Mouse (Mus musculus) heart, embryonic 14.5 days (tissue): Measurements from ENCODE around the gene Hmces. TPM values are rescaled to one million over a fixed set of nuclear protein-coding genes. Genes with fewer than 3 reads are reported as not detected.

Experiments used
- ATAC-seq: fragments of 200-750 bp; cut with Nextera tagmentation; 2 replicates; pipeline ENCODE4 v1.8.0; 2017; ENCODE audit warnings: low read depth, moderate TSS enrichment; ENCODE audit not compliant: insufficient number of reproducible peaks, insufficient read depth, low FRiP score
- H3K27ac ChIP-seq, 2 experiments: fragments of 200-500 bp in 1 of 2; fragments of 300-500 bp in 1 of 2; sonication (generic) in 1 of 2; replicated peaks in 1 of 2; 2 replicates each; pipeline ENCODE4 v1.5.1; 2012 to 2014; ENCODE audit warnings: low read depth in 2 of 2, low read length in 2 of 2, control low read depth in 1 of 2, mild to moderate bottlenecking in 1 of 2, mixed read lengths in 1 of 2; ENCODE audit not compliant: control insufficient read depth in 1 of 2, insufficient read depth in 1 of 2
- H3K27me3 ChIP-seq: fragments of 300-500 bp; sonication (generic); 2 replicates; pipeline ENCODE4 v1.6.1; 2014; ENCODE audit warnings: mild to moderate bottlenecking, low read length, control low read depth; ENCODE audit not compliant: control insufficient read depth, insufficient read depth
- H3K36me3 ChIP-seq: fragments of 300-500 bp; sonication (generic); 2 replicates; pipeline ENCODE4 v1.6.1; 2014; ENCODE audit warnings: mild to moderate bottlenecking, control low read depth, low read length, mixed read lengths; ENCODE audit not compliant: control insufficient read depth, insufficient read depth
- H3K4me1 ChIP-seq, 2 experiments: fragments of 200-500 bp in 1 of 2; fragments of 300-500 bp in 1 of 2; sonication (generic) in 1 of 2; 2 replicates each; pipeline ENCODE4 v1.6.1; 2012 to 2014; ENCODE audit warnings: low read length in 2 of 2, control low read depth in 1 of 2, mixed read lengths in 1 of 2; ENCODE audit not compliant: control insufficient read depth in 2 of 2, insufficient read depth in 2 of 2
- H3K4me2 ChIP-seq: fragments of 300-500 bp; sonication (generic); 2 replicates; pipeline ENCODE4 v1.6.1; 2014; ENCODE audit warnings: mild to moderate bottlenecking, low read length
- H3K4me3 ChIP-seq, 2 experiments: fragments of 200-500 bp in 1 of 2; fragments of 300-500 bp in 1 of 2; sonication (generic) in 1 of 2; 2 replicates each; pipeline ENCODE4 v1.5.1; 2012 to 2014; ENCODE audit warnings: low read length in 2 of 2, mild to moderate bottlenecking in 2 of 2, control low read depth in 1 of 2, low read depth in 1 of 2, moderate library complexity in 1 of 2; ENCODE audit not compliant: control insufficient read depth in 1 of 2, insufficient read depth in 1 of 2
- H3K9ac ChIP-seq: fragments of 300-500 bp; sonication (generic); 2 replicates; pipeline ENCODE4 v1.6.1; 2014; ENCODE audit warnings: mild to moderate bottlenecking, low read length
- H3K9me3 ChIP-seq: fragments of 300-500 bp; sonication (generic); 2 replicates; pipeline ENCODE4 v1.6.1; 2016; ENCODE audit warnings: low read length, control low read depth; ENCODE audit not compliant: control insufficient read depth
- WGBS: fragments of 180-500 bp; shearing (Covaris S2); extraction: QIAGEN DNeasy Blood & Tissue Kit; methylation state at CpG from one replicate; pipeline ENCODE4 v1.1.7; 2014; 5-methylcytosine and 5-hydroxymethylcytosine counted together
- polyA plus RNA-seq: library from polyadenylated mRNA; unstranded; fragments of >200 nt; fragmentation: Nextera tagmentation; extraction: Ambion mirVana; gene quantifications from 2 replicates; pipeline ENCODE4 v1.2.1, GENCODE M21; 2014

The Hmces gene
- polyA plus RNA-seq, 1 experiment from 2014 or later, result 24.5 TPM

DNA sequence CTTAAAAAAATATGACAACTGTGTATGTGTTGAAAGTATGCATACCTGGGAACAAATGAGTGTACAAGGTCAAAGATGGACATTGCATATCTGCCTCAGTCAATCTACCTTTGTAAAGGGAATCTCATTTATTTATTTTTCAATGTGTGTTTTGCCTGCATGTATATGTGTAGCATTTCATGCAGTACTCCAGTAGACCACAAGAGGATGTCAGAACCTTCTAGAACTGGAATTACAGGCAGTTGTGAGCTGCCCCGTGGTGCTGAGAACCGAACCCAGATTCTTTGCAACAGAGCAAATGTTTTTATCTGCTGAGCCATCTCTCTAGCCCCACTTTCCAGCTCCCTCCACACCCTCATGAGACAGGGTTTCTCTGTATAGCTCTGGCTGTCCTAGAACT is 39.8 kb upstream of the Hmces start:
- WGBS, result 93% methylated on average over 2 of the region's 2 CpGs

DNA sequence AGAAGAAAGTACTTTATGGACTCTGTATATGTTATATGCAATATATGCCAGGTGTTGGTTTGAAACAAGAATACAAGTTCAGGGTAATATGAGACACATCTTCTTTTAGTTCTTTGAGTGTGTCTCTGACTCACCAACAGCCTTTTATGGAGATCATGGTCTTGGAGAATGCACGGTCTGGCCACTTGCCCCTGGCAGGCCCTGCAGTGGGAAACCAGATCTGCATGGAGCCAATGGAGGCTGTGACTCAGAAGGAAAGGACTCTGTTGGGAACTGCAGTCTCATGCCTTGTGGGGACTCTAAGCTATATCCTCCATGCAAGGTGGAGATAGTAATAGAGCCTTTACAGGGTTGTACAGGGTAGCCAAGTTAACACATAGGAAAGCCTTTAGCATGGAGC is 38.7 kb upstream of the Hmces start:
- no peak for ATAC-seq
- Histone ChIP-seq H3K4me2 (no peak overlapping the region), H3K4me3 (no peak overlapping the region), H3K4me1 (no peaks in the 10 kb centered on the region), H3K36me3 (no peaks in the 10 kb centered on the region), H3K27me3 (no peaks in the 10 kb centered on the region), H3K27ac (no peak overlapping the region), H3K9me3 (no peaks in the 10 kb centered on the region), H3K9ac (no peak overlapping the region)
- 43% methylated on average over 1 of the region's 1 CpGs for WGBS

More for the DNA sequence above, 39.8 kb upstream of the Hmces start:
- ATAC-seq, result no peak
- Histone ChIP-seq H3K27me3 (no peaks in the 10 kb centered on the region), H3K27ac (no peak overlapping the region), H3K4me1 (peaks cover 3% of the 10 kb centered on the region in 2 experiments; a peak in 2 of 4 replicates), H3K36me3 (no peaks in the 10 kb centered on the region), H3K4me3 (no peak overlapping the region), H3K9ac (no peak overlapping the region), H3K9me3 (no peaks in the 10 kb centered on the region), H3K4me2 (no peak overlapping the region)

DNA sequence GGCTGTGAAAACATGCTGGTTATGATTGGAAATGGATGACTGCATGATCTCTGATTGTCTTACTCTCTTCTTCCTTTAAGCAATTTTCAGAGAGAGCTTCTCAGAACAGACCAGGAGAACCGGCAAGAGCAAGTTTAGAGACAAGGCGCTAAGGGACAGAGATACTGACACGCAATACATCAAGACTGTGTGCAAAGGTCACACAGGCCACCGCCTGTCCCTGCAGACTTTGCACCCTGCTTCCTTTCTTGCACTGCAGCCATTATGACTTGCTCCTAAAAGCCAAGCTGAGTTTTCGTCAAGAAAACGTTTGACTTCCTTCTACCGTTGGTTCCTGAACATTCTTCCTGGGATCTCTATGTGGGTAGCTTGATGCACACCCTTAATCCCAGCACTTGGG is 38.2 kb upstream of the Hmces start:
- Histone ChIP-seq H3K4me2 (no peak overlapping the region), H3K4me1 (no peaks in the 10 kb centered on the region), H3K27ac (no peak overlapping the region), H3K9ac (no peak overlapping the region), H3K36me3 (no peaks in the 10 kb centered on the region), H3K9me3 (no peaks in the 10 kb centered on the region), H3K27me3 (no peaks in the 10 kb centered on the region), H3K4me3 (no peak overlapping the region)
- WGBS, result 75% methylated on average over 7 of the region's 7 CpGs
- ATAC-seq, result no peak

DNA sequence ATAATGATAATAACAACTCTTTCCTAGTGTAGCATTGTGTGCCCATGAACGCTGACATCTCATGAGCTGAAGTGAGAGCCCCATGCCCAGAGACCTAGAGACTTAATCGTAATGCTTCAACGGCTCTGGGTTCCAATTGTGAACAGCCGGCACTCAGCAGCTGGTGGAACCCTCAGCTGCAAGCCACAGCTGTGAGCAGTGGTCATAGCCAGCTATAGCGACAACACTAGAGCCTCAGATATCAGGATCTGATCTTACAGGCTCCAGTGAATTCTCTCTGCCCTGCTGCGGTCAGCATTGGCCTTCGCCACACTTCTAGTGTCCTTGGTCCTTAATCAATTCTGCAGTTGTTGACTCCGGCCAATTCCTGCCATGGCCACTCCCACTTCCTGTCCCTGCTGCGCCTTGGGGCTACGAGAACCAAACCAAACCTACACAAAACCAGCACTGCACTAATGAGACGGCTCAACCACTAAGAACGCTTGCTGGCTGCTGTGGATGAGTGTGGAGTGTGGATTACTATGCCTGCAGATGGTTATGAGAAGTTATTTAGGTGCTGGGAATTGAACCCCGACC is 37.6 kb upstream of the Hmces start:
- H3K9me3 ChIP-seq, result no peaks in the 10 kb centered on the region
- H3K4me3 ChIP-seq, result no peak overlapping the region
- peak overlapping the region; percentile 8; the same call in 1 of the 2 replicates for H3K4me2 ChIP-seq
- no peaks in the 10 kb centered on the region for H3K4me1 ChIP-seq
- 69% methylated on average over 13 of the region's 13 CpGs for WGBS
- no peaks in the 10 kb centered on the region for H3K27me3 ChIP-seq
- H3K36me3 ChIP-seq, result no peaks in the 10 kb centered on the region
- H3K9ac ChIP-seq, result no peak overlapping the region
- H3K27ac ChIP-seq, result no peak overlapping the region
- ATAC-seq, result no peak

GRCm38 (mm10) chr6:87879010-87879409 is 34.7 kb upstream of the Hmces start:
- H3K4me1 ChIP-seq, result peaks cover 0 to 2% of the 10 kb centered on the region in 2 experiments; a peak in 1 of 4 replicates
- 42% methylated on average over 4 of the region's 4 CpGs for WGBS
- no peaks in the 10 kb centered on the region for H3K36me3 ChIP-seq
- H3K4me2 ChIP-seq, result no peak overlapping the region
- no peak overlapping the region for H3K4me3 ChIP-seq
- H3K27ac ChIP-seq, result no peak overlapping the region
- H3K27me3 ChIP-seq, result no peaks in the 10 kb centered on the region
- H3K9me3 ChIP-seq, result no peaks in the 10 kb centered on the region
- H3K9ac ChIP-seq, result no peak overlapping the region
- ATAC-seq, result no peak

DNA sequence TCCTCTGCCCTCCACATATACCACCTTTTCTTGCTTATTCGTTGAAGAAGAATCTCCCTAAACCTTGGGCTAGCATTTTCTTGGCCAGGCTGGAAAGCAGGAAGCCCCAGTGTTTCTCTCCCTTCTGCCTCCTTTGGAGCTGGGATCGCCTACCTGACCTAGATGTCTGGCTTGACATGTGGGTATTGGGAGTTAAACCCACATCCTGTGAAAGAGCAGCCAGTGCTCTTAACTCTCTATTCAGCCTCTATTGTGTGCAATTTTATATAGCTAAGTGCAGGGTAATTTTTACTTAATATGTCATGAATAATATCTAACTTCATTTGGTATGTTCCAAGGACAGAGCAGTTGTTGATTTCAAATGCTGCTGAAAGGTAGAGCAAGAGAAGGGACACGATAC is 34.1 kb upstream of the Hmces start:
- Histone ChIP-seq H3K27ac (no peak overlapping the region), H3K27me3 (no peaks in the 10 kb centered on the region), H3K36me3 (no peaks in the 10 kb centered on the region), H3K9ac (no peak overlapping the region), H3K9me3 (no peaks in the 10 kb centered on the region), H3K4me1 (peaks cover 0 to 2% of the 10 kb centered on the region in 2 experiments; a peak in 1 of 4 replicates), H3K4me2 (no peak overlapping the region), H3K4me3 (no peak overlapping the region)
- WGBS, result 59% methylated on average over 3 of the region's 3 CpGs
- ATAC-seq, result no peak

DNA sequence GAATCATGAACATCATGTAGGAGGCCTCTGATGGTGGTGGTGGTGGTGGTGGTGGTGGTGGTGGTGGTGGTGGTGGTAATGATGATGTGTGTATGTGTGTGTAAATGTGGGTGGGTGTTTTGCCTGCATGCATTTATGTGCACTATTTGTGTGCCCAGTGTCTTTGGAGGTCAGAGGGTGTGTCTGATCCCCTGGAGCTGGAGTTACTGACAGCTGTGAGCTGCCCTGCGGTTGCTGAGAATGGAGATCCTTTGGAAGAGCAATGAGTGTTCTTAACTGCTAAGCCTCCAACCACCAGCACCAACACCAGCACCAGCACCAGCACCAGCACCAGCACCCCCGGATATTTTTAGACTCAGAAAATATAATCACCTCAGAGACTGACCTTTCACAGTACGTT is 31.5 kb upstream of the Hmces start:
- Histone ChIP-seq H3K36me3 (no peaks in the 10 kb centered on the region), H3K9ac (no peak overlapping the region), H3K27me3 (no peaks in the 10 kb centered on the region), H3K4me1 (peaks cover 0 to 2% of the 10 kb centered on the region in 2 experiments; a peak in 1 of 4 replicates), H3K27ac (no peak overlapping the region), H3K4me3 (no peak overlapping the region), H3K4me2 (no peak overlapping the region), H3K9me3 (no peaks in the 10 kb centered on the region)
- 67% methylated on average over 3 of the region's 3 CpGs for WGBS
- ATAC-seq, result no peak

DNA sequence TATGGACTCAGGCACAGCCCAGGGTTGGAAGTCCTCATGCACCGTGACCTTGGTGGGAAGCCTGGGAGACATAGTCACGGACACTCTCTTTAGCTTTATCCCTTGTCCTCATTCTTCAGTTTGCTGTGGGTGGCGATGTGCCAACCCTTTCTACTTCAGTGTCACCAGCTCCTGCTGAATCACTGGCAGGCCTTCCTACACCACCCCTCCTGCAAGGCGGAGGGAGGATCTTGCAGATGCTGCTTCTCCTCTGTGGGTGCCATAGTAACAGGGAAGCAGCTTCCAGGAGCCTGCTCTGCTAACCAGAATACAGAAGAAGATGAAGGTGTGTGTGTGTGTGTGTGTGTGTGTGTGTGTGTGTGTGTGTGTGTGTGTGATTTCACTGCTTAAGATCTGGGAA is 30.9 kb upstream of the Hmces start:
- no peak overlapping the region for H3K4me2 ChIP-seq
- H3K4me1 ChIP-seq, result peaks cover 0 to 2% of the 10 kb centered on the region in 2 experiments; a peak in 1 of 4 replicates
- no peak overlapping the region for H3K27ac ChIP-seq
- H3K9ac ChIP-seq, result no peak overlapping the region
- H3K36me3 ChIP-seq, result no peaks in the 10 kb centered on the region
- no peak for ATAC-seq
- 49% methylated on average over 4 of the region's 4 CpGs for WGBS
- H3K9me3 ChIP-seq, result no peaks in the 10 kb centered on the region
- H3K27me3 ChIP-seq, result no peaks in the 10 kb centered on the region
- H3K4me3 ChIP-seq, result no peak overlapping the region
